Mouse (Mus musculus): ENCODE results near the gene Mars.

The Mars gene

GRCm38 (mm10) chr10:127286730-127287129, 24.9 kb downstream of the Mars start:
- DNase-seq (ENCODE audit: low spot score) = no peak

- no peak for DNase-seq (ENCODE audit: low spot score)
Measured at GRCm38 (mm10) chr10:127286194-127286593, 25.4 kb downstream of the Mars start.

DNA sequence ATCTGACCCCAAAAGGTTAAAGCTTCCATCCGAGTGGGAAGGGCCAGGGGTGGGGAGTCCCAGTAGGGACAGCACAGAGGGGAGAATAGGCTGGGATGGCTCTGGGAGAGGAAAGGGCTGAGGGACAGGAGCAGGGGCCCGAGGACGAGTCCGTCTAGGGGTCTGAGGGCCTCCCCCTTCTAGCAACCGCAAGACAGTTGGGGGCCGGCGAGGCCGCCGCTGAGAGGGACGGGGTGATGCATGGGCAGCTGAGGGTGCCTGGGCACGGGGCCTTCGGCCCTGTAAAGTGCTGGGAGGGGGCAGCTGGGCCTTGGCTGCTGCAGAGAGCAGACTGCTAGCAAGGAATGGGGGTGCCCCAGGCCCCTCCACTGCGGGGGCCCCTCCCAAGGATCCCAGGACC, 25.9 kb downstream of the Mars start:
- DNase-seq (ENCODE audit: low spot score) = no peak

- no peak for DNase-seq (ENCODE audit: low spot score)
Measured at GRCm38 (mm10) chr10:127284724-127285500, 26.7 kb downstream of the Mars start.

DNA sequence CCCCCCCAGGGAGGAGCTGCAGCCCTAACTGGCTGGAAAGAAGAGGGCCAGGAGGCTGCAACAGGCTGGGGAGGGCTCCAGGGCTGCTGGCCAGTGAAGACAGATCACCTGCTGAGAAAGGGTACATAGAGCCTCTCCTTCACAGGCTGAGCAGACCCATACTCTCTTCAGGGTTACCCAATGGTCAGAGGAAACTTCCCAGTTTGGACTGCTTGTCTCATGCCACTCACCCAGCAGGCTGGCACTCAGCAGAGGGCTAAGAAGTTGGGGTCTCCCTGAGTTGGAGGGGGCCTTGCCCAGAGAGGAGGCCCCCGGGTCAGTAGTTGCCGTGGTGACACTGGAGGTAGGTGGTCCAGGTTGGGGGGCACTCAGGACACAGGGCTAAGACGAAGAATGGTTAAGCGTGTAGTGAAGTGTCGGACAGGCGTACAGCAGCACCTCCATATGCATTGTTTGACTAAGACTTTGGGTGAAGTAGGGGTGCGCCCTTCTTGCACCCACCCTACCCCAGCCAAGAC, 27.4 kb downstream of the Mars start:
- no peak for DNase-seq (ENCODE audit: low spot score)

DNA sequence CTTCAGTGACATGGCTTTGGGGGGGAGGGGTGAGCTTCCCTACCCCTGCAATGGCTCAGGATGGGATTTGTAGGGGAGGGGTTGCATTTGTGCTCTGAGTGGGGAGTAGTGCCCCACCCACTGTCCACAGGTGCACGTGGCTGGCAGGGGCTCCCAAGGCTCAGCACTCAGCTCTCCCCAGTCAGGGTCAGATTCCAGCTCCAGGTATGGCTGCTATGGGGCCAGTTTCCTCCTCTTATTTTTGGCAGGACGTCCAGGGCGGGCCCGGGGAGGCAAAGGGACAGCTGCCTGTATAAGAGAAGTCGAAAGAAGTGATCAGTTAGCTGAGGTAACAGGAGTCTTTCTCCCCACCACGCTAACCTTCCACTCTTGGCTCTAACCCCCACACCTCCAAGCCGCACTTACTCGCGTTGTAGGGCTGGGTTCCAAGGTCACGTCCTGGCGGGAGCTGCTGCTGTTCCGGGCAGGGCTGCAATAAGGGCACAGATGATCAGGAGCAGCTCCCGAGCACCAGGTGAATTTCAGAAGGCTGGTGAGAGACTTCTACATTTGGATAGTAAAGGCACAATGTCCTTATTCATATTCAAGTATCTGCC, 28.9 kb downstream of the Mars start:
- no peak for DNase-seq (ENCODE audit: low spot score)

- no peak for DNase-seq (ENCODE audit: low spot score)
Measured at GRCm38 (mm10) chr10:127281316-127281715, 30.3 kb downstream of the Mars start.

DNA sequence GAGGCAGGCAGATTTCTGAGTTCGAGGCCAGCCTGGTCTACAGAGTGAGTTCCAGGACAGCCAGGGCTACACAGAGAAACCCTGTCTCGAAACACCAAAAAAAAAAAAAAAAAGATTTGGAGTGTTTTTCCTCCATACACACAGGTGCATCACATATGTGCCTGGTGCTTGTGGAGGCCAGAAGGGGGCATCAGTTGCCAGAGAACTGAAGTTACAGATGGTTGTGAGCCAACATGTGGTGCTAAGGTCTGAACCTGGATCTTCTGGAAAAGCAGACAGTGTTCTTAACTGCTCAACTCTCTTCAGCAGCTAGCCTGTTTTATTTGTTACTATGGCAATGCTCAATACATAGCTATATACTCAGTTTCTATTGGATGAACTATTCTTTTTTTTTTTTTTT, 31.9 kb downstream of the Mars start:
- DNase-seq (ENCODE audit: low spot score) = no peak

DNA sequence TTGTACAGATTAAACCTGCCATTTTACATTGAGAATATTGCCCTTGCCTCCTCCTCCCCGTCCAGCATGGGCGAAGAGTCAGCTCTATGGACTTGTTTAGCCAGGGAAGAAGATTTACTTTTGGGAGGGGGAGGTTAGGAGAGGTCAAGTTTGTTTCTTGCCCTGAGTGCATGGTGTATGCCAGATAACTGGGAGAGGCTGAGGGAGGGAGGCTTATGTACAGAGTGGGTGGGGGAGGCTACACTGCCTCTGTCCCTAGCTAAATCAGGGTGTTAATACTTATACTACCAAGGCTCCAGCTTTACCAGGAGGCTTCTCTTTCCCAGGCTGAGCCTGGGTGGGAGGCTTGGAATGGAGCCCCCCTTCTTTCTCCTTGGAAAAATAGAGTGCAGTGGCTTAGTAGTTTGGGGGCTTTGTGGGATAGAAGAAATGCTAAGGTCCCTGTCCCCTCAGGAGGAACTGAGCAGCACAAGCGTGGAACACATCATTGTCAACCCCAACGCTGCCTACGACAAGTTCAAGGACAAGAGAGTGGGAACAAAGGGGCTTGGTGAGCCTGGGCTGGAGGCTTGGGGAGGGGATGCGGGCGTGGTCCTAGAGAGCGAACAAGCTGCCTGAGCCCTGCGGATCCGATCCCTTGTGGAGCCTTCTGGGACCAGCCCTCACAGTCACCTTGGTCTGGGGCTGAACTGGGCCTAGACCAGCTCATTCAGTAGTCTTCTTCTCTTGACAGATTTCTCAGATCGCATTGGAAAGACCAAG, 37.1 kb downstream of the Mars start:
- no peak for DNase-seq (ENCODE audit: low spot score)

DNA sequence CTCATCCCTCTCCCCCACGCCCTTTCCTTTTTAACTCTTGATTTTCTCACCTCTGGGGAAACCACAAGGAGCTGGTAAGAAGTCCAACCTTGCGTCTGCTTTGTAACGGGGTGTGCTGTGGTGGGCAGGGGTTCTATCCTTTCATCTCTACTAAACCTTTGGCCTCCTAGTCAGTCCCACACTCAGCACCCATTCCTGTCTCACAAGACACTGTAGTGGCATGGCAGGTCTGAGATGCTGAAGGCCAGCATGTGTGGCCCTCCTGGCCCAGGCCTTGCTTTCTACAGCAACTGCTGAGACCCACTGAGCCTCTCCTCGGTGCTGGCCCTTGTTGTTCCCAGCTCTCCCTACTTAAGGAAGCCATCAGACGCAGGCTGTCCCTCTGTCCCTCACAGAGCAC, 39.2 kb downstream of the Mars start:
- DNase-seq (ENCODE audit: low spot score) = no peak

- DNase-seq (ENCODE audit: low spot score) = no peak
Measured at GRCm38 (mm10) chr10:127269884-127270283, 41.7 kb downstream of the Mars start.

GRCm38 (mm10) chr10:127269036-127269435, 42.5 kb downstream of the Mars start:
- no peak for DNase-seq (ENCODE audit: low spot score)

DNA sequence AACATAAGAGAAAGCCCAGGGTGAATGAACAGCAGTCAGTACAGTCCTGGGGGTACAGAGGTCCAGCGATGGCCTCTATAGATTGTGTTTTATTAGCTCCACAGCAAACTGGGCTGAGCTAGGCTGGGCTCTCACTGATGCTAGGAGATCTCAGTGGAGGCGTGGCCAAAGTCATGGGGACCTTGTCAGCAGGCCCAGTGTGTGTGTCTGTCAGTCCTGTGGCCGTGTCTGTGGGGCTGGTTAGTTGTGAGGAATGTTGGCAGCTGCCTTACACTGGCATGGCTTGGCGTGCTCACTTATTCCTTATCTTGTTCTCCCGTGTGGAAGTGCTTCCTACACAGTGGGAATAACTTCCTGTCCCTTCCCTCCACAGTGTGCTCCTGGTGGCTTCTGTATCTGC, 43.2 kb downstream of the Mars start:
- no peak for DNase-seq (ENCODE audit: low spot score)

- no peak for DNase-seq (ENCODE audit: low spot score)
Measured at GRCm38 (mm10) chr10:127267318-127267717, 44.3 kb downstream of the Mars start.

- DNase-seq (ENCODE audit: low spot score) = peak; percentile 88
Measured at GRCm38 (mm10) chr10:127266112-127267091, 45.2 kb downstream of the Mars start, which contains the start of gene Dctn2. Gene Dctn2, plus strand, starts transcription at chr10:127266368.

- DNase-seq (ENCODE audit: low spot score) = no peak
Measured at GRCm38 (mm10) chr10:127265727-127266111, 45.9 kb downstream of the Mars start.

GRCm38 (mm10) chr10:127264971-127265370, 46.6 kb downstream of the Mars start:
- no peak for DNase-seq (ENCODE audit: low spot score)

GRCm38 (mm10) chr10:127264336-127264735, 47.2 kb downstream of the Mars start:
- DNase-seq (ENCODE audit: low spot score) = no peak

- DNase-seq (ENCODE audit: low spot score) = no peak
Measured at GRCm38 (mm10) chr10:127263631-127264030, 48.0 kb downstream of the Mars start.

GRCm38 (mm10) chr10:127262548-127263398, 48.8 kb downstream of the Mars start, which contains the start of gene Kif5a:
Gene Kif5a, minus strand, starts transcription at chr10:127263348.
- no peak for DNase-seq (ENCODE audit: low spot score)
